Mouse (Mus musculus): Measurements from ENCODE around the gene Srrm2. TPM values are rescaled to one million over a fixed set of nuclear protein-coding genes. Genes with fewer than 3 reads are reported as not detected.

The Srrm2 gene
- 390 and 455 TPM in 2 replicates for polyA plus RNA-seq (2014; fragmentation: Nextera tagmentation; extraction: Ambion mirVana)

DNA sequence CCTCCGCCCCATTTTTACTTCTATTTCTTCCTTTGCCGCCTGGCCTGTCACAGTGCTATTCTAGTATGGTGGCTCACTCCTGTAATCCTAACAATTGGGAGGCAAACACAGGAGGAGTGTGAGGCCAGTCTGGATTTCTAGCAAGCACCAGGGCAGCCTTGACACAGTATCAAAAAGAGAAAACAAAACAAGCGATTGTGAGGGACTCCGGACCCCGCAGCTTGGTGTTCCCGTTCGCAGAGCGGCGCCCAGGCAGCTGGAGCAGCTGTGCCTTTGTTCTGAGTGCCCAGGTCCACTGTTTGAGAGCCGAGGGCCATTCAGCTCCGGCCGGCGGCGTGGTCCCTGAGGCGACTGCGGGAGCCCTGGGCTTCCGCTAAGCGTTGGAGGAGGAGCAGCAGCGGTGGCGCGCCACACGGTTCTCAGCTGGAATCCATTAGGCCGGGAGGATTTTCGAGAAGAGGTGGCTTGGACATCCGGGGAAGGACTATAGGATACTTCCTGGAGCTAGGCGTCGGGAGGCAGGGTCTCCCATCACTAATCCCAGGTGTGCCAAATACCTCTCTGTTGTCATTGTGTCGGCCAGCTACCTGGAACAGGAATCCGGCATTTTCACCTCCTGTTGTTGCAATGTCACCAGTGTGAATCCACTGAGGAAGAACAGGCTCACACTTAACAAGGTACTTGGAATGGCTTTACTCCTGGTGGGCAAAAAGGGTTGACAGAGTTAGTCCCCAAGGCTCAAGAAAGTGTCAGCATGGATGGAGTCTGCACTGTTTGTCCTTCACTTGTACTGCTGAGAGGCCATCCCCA is at the start of gene Srrm2:
Gene Srrm2, plus strand, starts transcription at position 264 of the 810 bp plus-strand sequence.
- Histone ChIP-seq H3K36me3 (replicated peaks; ENCODE audit: control insufficient read depth, insufficient read depth) (no peaks in the 10 kb centered on the region), H3K27me3 (ENCODE audit: control insufficient read depth, insufficient read depth, low read length) (no peaks in the 10 kb centered on the region), H3K4me1 (replicated peaks; ENCODE audit: control insufficient read depth, insufficient read depth, low read length) (peaks cover 31% of the 10 kb centered on the region), H3K4me3 (replicated peaks; ENCODE audit: low read length) (peak within 1 kb of the TSS; percentile 35), H3K9me3 (ENCODE audit: control insufficient read depth, low read length) (no peaks in the 10 kb centered on the region), H3K4me2 (replicated peaks) (peak within 1 kb of the TSS; percentile 77), H3K27ac (peak within 1 kb of the TSS; percentile 96), H3K9ac (peak within 1 kb of the TSS; percentile 77)
- peak; percentile 25; the same call in 1 of the 2 replicates for ATAC-seq (ENCODE audit: low FRiP score)
- WGBS = 2% methylated on average over 29 of the region's 29 CpGs
- peak; percentile 61 for DNase-seq (ENCODE audit: low spot score)

DNA sequence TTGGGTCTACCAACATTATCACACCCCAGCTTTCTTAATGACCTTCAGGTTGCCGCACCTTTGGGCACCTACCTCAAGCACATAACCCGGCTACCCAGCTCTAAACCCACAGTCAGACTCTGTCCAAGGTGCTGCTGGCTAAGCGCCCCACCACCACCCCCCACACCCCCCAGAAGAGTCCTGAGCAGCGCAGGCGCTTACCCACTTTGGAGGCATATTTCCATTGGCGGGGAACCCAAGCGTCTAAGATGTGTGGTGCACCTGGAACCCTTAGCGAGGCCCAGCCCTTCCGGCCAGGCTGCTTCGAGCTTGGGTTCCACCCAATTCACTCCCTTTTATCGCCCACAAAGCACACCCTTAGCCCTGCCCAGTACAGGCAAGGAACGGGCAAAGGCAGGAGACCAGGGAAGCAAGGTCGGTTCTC is 49.7 kb upstream of the Srrm2 start, which contains the start of gene Paqr4:
Gene Paqr4, minus strand, starts transcription at position 270 of the 424 bp plus-strand sequence.
- H3K36me3 ChIP-seq (replicated peaks; ENCODE audit: control insufficient read depth, insufficient read depth) = peaks cover 17% of the 10 kb centered on the region; the same call in 1 of the 2 replicates
- H3K4me3 ChIP-seq (replicated peaks; ENCODE audit: low read length) = peak within 1 kb of the TSS; percentile 91
- H3K27me3 ChIP-seq (ENCODE audit: control insufficient read depth, insufficient read depth, low read length) = peaks cover 46% of the 10 kb centered on the region
- peaks cover 25% of the 10 kb centered on the region for H3K4me1 ChIP-seq (replicated peaks; ENCODE audit: control insufficient read depth, insufficient read depth, low read length)
- peak within 1 kb of the TSS; percentile 82 for H3K27ac ChIP-seq
- ATAC-seq (ENCODE audit: low FRiP score) (no peak; the same call in 1 of the 2 replicates), DNase-seq (ENCODE audit: low spot score) (no peak)
- H3K9ac ChIP-seq = peak within 1 kb of the TSS; percentile 94
- peak within 1 kb of the TSS; percentile 70 for H3K4me2 ChIP-seq (replicated peaks)
- WGBS = 7% methylated on average over 13 of the region's 13 CpGs
- H3K9me3 ChIP-seq (ENCODE audit: control insufficient read depth, low read length) = no peaks in the 10 kb centered on the region

DNA sequence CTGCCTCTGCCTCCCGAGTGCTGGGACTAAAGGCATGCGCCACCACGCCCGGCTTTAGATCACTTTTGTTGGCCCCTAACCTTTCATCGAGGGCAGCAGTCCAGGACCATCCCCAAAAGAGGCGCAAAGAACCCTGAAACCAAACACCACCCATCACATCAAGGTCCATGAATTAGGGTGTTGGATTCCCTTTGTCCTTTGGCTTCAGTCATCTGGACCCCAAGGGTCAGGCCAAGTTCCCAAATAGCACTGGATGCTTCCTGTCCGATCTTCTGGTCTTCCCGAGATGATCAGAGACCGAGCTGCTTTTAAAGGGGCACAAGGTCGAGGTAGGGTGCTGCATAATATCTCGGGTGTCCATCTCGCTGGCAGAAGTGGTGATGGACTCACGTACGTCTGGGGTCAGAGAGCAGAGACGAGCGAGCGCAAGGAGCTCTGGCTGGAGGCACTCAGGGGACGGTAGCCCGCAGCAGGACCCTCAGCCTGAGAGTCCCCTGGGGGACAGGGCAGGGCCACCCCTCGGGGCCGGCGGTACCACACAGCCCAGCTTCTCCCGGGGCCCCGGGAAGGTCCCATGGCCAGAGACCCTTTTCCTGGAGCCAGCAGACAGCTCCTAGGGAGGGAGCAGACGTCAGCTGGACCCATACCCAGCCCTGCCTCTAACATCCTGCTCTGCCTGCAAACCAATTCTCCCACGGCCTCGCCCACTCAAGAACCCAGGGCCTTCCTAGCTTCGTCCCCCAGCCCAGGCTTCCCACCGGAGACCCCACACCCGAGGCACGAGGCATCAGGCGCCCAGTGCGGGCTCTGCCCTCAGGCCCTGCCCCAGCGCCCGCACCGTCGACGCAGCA is 48.7 kb upstream of the Srrm2 start:
- Histone ChIP-seq H3K9me3 (ENCODE audit: control insufficient read depth, low read length) (no peaks in the 10 kb centered on the region), H3K27ac (no peak overlapping the region), H3K9ac (peak overlapping the region; percentile 41), H3K4me2 (replicated peaks) (peak overlapping the region; percentile 43; the same call in 1 of the 2 replicates), H3K27me3 (ENCODE audit: control insufficient read depth, insufficient read depth, low read length) (peaks cover 55% of the 10 kb centered on the region), H3K4me3 (replicated peaks; ENCODE audit: low read length) (peak overlapping the region; percentile 21; the same call in 1 of the 2 replicates), H3K4me1 (replicated peaks; ENCODE audit: control insufficient read depth, insufficient read depth, low read length) (peaks cover 35% of the 10 kb centered on the region), H3K36me3 (replicated peaks; ENCODE audit: control insufficient read depth, insufficient read depth) (peaks cover 8% of the 10 kb centered on the region; the same call in 1 of the 2 replicates)
- DNase-seq (ENCODE audit: low spot score) (no peak), ATAC-seq (ENCODE audit: low FRiP score) (no peak)
- 52% methylated on average over 38 of the region's 38 CpGs for WGBS

DNA sequence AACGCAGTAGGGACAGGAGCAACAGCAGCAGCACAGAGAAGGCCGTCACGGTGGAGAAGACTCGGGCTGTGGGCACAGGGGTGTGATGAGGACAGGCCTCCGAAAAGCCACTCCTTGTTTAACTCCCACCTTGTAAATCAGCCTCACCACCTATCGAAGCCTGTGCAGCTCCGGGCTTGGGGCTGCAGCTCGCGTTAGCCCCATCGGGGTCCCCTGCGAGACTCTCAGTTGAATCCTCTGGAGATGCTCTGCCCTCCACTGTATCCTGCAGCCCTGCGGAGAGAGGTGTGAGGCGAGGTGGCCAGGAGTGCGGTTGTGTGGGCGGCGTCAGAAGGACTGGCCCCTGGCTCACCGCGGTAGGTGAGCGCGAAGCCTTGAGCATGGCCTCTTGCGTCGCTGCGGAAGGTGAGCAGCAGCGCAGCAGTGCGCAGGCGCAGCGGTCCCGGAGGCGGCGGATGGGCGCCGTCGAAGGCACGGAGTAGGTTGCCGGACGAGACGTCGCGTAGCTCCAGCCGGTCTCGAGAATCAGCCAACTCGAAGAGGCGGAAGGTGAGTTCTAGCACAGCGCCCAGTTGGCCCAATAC is 48.0 kb upstream of the Srrm2 start:
- Histone ChIP-seq H3K4me3 (replicated peaks; ENCODE audit: low read length) (peak overlapping the region; percentile 21), H3K4me2 (replicated peaks) (peak overlapping the region; percentile 43), H3K27me3 (ENCODE audit: control insufficient read depth, insufficient read depth, low read length) (peaks cover 61% of the 10 kb centered on the region), H3K9me3 (ENCODE audit: control insufficient read depth, low read length) (no peaks in the 10 kb centered on the region), H3K27ac (no peak overlapping the region), H3K36me3 (replicated peaks; ENCODE audit: control insufficient read depth, insufficient read depth) (peaks cover 2% of the 10 kb centered on the region; the same call in 1 of the 2 replicates), H3K4me1 (replicated peaks; ENCODE audit: control insufficient read depth, insufficient read depth, low read length) (peaks cover 35% of the 10 kb centered on the region), H3K9ac (peak overlapping the region; percentile 41)
- DNase-seq (ENCODE audit: low spot score) (no peak), ATAC-seq (ENCODE audit: low FRiP score) (no peak)
- WGBS = 10% methylated on average over 44 of the region's 44 CpGs

DNA sequence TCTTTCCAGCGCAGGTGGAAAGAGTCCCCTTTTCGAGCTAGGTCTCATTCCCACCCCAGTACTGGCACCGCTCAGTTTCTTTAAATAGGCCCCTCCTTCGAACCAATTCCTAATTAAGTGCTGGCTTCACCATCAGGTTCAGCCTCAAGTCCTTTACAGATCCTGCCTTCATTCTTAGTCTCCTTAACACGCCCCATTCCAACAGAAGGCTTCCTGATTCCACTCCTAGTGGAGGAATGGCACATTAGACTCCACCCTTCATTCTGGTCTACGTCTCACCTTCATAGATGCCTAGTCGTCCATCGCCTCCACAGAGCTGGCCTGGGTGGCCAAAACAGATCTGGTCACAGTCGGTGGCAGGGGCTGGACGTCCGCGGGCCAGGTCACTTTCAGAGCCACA is 47.4 kb upstream of the Srrm2 start:
- no peak overlapping the region for H3K27ac ChIP-seq
- H3K4me1 ChIP-seq (replicated peaks; ENCODE audit: control insufficient read depth, insufficient read depth, low read length) = peaks cover 33% of the 10 kb centered on the region
- no peak for ATAC-seq (ENCODE audit: low FRiP score)
- H3K4me3 ChIP-seq (replicated peaks; ENCODE audit: low read length) = peak overlapping the region; percentile 21; the same call in 1 of the 2 replicates
- peaks cover 67% of the 10 kb centered on the region for H3K27me3 ChIP-seq (ENCODE audit: control insufficient read depth, insufficient read depth, low read length)
- H3K9ac ChIP-seq = no peak overlapping the region
- no peak for DNase-seq (ENCODE audit: low spot score)
- no peaks in the 10 kb centered on the region for H3K9me3 ChIP-seq (ENCODE audit: control insufficient read depth, low read length)
- 62% methylated on average over 12 of the region's 12 CpGs for WGBS
- H3K4me2 ChIP-seq (replicated peaks) = no peak overlapping the region; the same call in 1 of the 2 replicates
- no peaks in the 10 kb centered on the region for H3K36me3 ChIP-seq (replicated peaks; ENCODE audit: control insufficient read depth, insufficient read depth)

DNA sequence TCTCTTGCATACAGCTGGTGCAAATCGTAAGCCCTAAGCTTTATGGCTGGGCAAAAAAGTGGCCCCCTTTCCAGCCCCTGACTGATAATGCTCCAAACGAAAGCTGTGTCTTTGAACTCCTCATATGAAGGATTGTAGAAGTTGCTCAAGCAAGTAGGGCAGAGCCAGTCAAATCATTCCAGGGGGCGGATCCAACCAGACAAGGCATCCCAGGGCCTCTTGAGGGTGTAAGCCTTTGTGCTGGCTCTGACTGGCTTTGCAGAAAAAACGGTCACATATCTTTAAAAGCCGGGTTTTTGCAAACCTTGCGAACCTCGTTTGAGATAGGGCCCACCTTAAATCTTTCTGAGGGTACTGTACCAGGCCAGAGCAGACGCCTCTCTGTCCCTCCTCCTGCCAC is 46.3 kb upstream of the Srrm2 start:
- H3K4me2 ChIP-seq (replicated peaks) = no peak overlapping the region
- 23% methylated on average over 8 of the region's 8 CpGs for WGBS

DNA sequence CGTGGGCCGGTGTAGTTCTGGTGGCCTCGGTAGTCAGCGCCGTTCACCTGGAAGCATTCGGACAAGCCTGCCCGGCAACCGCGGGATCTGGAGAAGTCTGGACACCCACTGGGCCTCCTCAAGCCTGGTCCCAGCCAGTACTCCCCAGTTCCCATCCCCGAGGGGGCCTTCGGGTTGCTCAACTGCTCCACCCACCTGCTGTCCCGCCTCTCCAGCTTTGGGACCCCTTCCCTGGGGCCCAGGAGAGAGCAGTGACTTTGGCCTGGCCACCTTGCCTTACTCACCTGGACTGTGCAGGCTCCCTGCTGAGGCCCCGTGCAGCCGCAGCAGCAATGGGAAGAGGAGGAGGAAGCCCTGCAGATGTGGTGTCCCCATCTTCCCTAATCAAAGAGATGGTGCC is 45.7 kb upstream of the Srrm2 start:
- ATAC-seq (ENCODE audit: low FRiP score) (no peak), DNase-seq (ENCODE audit: low spot score) (no peak)
- Histone ChIP-seq H3K4me3 (replicated peaks; ENCODE audit: low read length) (peak overlapping the region; percentile 35; the same call in 1 of the 2 replicates), H3K27ac (no peak overlapping the region), H3K4me2 (replicated peaks) (peak overlapping the region; percentile 65; the same call in 1 of the 2 replicates), H3K9ac (no peak overlapping the region), H3K36me3 (replicated peaks; ENCODE audit: control insufficient read depth, insufficient read depth) (no peaks in the 10 kb centered on the region), H3K9me3 (ENCODE audit: control insufficient read depth, low read length) (no peaks in the 10 kb centered on the region), H3K27me3 (ENCODE audit: control insufficient read depth, insufficient read depth, low read length) (peaks cover 69% of the 10 kb centered on the region), H3K4me1 (replicated peaks; ENCODE audit: control insufficient read depth, insufficient read depth, low read length) (peaks cover 20% of the 10 kb centered on the region)
- WGBS = 2% methylated on average over 14 of the region's 14 CpGs

More for the DNA sequence above, 46.3 kb upstream of the Srrm2 start:
- Histone ChIP-seq H3K9ac (no peak overlapping the region), H3K4me1 (replicated peaks; ENCODE audit: control insufficient read depth, insufficient read depth, low read length) (peaks cover 22% of the 10 kb centered on the region), H3K9me3 (ENCODE audit: control insufficient read depth, low read length) (no peaks in the 10 kb centered on the region), H3K27me3 (ENCODE audit: control insufficient read depth, insufficient read depth, low read length) (peaks cover 69% of the 10 kb centered on the region), H3K36me3 (replicated peaks; ENCODE audit: control insufficient read depth, insufficient read depth) (no peaks in the 10 kb centered on the region), H3K27ac (no peak overlapping the region), H3K4me3 (replicated peaks; ENCODE audit: low read length) (no peak overlapping the region)
- DNase-seq (ENCODE audit: low spot score) (no peak), ATAC-seq (ENCODE audit: low FRiP score) (no peak)

DNA sequence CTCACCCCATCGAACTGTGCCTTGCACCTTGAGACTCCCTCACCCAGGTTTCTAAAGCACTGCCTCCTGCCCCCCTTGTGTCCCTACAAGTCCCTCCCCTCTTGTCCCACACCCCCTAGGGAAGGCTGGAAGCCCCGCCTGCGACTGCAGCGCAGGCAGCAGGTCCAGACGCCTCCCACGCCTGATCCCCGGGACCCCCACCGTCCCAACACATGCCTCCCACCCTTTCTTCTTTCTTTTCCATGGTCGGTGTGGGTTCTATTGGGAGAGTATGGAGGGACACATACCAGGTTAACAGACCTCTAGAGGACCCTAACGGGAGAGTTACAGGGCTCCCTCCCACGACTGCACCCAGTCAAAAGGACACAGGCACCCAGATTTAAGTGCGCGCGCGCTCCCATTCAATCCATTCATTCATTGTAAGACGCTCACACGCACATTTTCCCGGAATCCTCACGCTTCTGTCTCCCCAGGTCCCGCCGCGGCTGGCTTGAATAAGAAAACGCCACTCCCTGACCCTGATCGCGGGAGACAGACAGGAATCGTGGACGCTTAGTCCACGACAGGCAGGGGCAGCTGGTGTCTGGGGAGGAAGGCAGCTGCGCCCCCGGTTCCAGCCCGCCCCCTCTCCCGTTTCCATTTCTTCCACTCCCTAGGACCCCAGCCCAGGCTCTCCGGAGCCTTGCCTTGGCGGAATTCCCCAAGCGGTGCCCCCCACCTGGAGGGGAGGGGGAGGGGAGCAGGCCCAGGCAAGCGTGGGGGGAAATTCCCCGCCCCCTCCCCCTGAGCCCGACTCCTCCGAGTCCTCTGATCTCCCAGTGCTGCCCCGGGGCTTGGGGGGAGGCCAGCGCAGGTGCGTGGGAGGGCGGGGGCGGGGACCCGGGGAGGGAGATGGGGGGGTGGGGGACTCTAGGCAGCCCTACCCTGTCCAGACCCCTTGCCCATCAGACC is 44.8 kb upstream of the Srrm2 start, which contains the start of gene Kremen2:
Gene Kremen2, minus strand, starts transcription at position 533 of the 951 bp plus-strand sequence.
- WGBS = under 1% methylated on average over 35 of the region's 45 CpGs
- Histone ChIP-seq H3K9ac (peak within 1 kb of the TSS; percentile 56), H3K9me3 (ENCODE audit: control insufficient read depth, low read length) (no peaks in the 10 kb centered on the region), H3K4me3 (replicated peaks; ENCODE audit: low read length) (peak within 1 kb of the TSS; percentile 35), H3K4me2 (replicated peaks) (peak within 1 kb of the TSS; percentile 65), H3K27me3 (ENCODE audit: control insufficient read depth, insufficient read depth, low read length) (peaks cover 69% of the 10 kb centered on the region), H3K4me1 (replicated peaks; ENCODE audit: control insufficient read depth, insufficient read depth, low read length) (peaks cover 20% of the 10 kb centered on the region), H3K27ac (no peak within 1 kb of the TSS), H3K36me3 (replicated peaks; ENCODE audit: control insufficient read depth, insufficient read depth) (no peaks in the 10 kb centered on the region)
- DNase-seq (ENCODE audit: low spot score) = peak; percentile 49
- no peak for ATAC-seq (ENCODE audit: low FRiP score)

Measured in hindbrain, embryonic 14.5 days (tissue).